Mouse (Mus musculus): Measurements from ENCODE around the gene Gm10401. TPM values are rescaled to one million over a fixed set of nuclear protein-coding genes. Genes with fewer than 3 reads are reported as not detected.

Gm10401 gene
- polyA plus RNA-seq, 1 experiment = not detected

GRCm38 (mm10) chr5:115099991-115100390 is 1.9 kb upstream of the Gm10401 start:
- Histone ChIP-seq H3K27ac (ENCODE audit: control insufficient read depth, insufficient read depth, low read depth, low read length) (no peak overlapping the region), H3K36me3 (ENCODE audit: control insufficient read depth, insufficient read depth, low read length) (peaks cover 2% of the 10 kb centered on the region; the same call in 1 of the 2 replicates), H3K27me3 (ENCODE audit: control insufficient read depth, insufficient read depth, low read length) (no peaks in the 10 kb centered on the region), H3K4me3 (ENCODE audit: control insufficient read depth, low read depth, low read length) (no peak overlapping the region), H3K4me1 (ENCODE audit: control insufficient read depth, insufficient read depth, low read length) (no peaks in the 10 kb centered on the region)
- TF ChIP-seq CTCF (IDR thresholded peaks at IDR 0.05; ENCODE audit: control insufficient read depth, insufficient read depth, insufficient replicate concordance, low read depth, low read length) (no peak), POLR2A (IDR thresholded peaks at IDR 0.05; ENCODE audit: control insufficient read depth, low read depth, low read length) (no peak)

GRCm38 (mm10) chr5:115099530-115099929 is 1.4 kb upstream of the Gm10401 start:
- TF ChIP-seq POLR2A (IDR thresholded peaks at IDR 0.05; ENCODE audit: control insufficient read depth, low read depth, low read length) (no peak), CTCF (IDR thresholded peaks at IDR 0.05; ENCODE audit: control insufficient read depth, insufficient read depth, insufficient replicate concordance, low read depth, low read length) (no peak)

DNA sequence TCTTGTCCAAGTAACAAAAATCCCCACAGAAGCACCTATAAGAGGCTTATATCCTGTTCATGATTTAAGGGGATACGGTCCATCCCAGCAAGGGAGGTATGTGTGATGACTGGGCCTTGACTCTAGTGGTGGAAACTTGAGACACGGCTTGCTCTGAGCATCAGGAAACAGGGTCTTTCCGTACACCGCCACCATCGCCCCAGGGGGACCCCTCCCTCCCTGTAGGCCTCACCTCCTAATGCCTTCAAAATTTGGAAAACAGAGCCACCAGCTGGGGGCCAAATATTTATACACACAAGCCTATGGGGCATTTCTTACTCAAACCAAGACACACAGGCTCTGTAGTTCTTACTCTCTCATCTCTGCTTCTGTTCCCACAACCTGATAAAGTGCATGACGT is 6.3 kb downstream of the Gm10401 start:
- Histone ChIP-seq H3K4me3 (ENCODE audit: control insufficient read depth, low read depth, low read length) (no peak overlapping the region), H3K27me3 (ENCODE audit: control insufficient read depth, insufficient read depth, low read length) (no peaks in the 10 kb centered on the region), H3K36me3 (ENCODE audit: control insufficient read depth, insufficient read depth, low read length) (peaks cover 7% of the 10 kb centered on the region), H3K4me1 (ENCODE audit: control insufficient read depth, insufficient read depth, low read length) (no peaks in the 10 kb centered on the region), H3K27ac (ENCODE audit: control insufficient read depth, insufficient read depth, low read depth, low read length) (no peak overlapping the region)
- TF ChIP-seq CTCF (IDR thresholded peaks at IDR 0.05; ENCODE audit: control insufficient read depth, insufficient read depth, insufficient replicate concordance, low read depth, low read length) (no peak), POLR2A (IDR thresholded peaks at IDR 0.05; ENCODE audit: control insufficient read depth, low read depth, low read length) (no peak)

More at GRCm38 (mm10) chr5:115099530-115099929, 1.4 kb upstream of the Gm10401 start:
- Histone ChIP-seq H3K27me3 (ENCODE audit: control insufficient read depth, insufficient read depth, low read length) (no peaks in the 10 kb centered on the region), H3K27ac (ENCODE audit: control insufficient read depth, insufficient read depth, low read depth, low read length) (no peak overlapping the region), H3K36me3 (ENCODE audit: control insufficient read depth, insufficient read depth, low read length) (peaks cover 4% of the 10 kb centered on the region; the same call in 1 of the 2 replicates), H3K4me3 (ENCODE audit: control insufficient read depth, low read depth, low read length) (no peak overlapping the region), H3K4me1 (ENCODE audit: control insufficient read depth, insufficient read depth, low read length) (no peaks in the 10 kb centered on the region)

GRCm38 (mm10) chr5:115091015-115091414 is 7.1 kb downstream of the Gm10401 start:
- Histone ChIP-seq H3K4me1 (ENCODE audit: control insufficient read depth, insufficient read depth, low read length) (no peaks in the 10 kb centered on the region), H3K4me3 (ENCODE audit: control insufficient read depth, low read depth, low read length) (no peak overlapping the region), H3K36me3 (ENCODE audit: control insufficient read depth, insufficient read depth, low read length) (peaks cover 6% of the 10 kb centered on the region), H3K27me3 (ENCODE audit: control insufficient read depth, insufficient read depth, low read length) (no peaks in the 10 kb centered on the region), H3K27ac (ENCODE audit: control insufficient read depth, insufficient read depth, low read depth, low read length) (no peak overlapping the region)
- no peak for TF ChIP-seq CTCF (IDR thresholded peaks at IDR 0.05; ENCODE audit: control insufficient read depth, insufficient read depth, insufficient replicate concordance, low read depth, low read length)
- no peak for TF ChIP-seq POLR2A (IDR thresholded peaks at IDR 0.05; ENCODE audit: control insufficient read depth, low read depth, low read length)

GRCm38 (mm10) chr5:115089592-115090268 is 8.4 kb downstream of the Gm10401 start:
- Histone ChIP-seq H3K36me3 (ENCODE audit: control insufficient read depth, insufficient read depth, low read length) (peaks cover 6% of the 10 kb centered on the region), H3K27me3 (ENCODE audit: control insufficient read depth, insufficient read depth, low read length) (no peaks in the 10 kb centered on the region), H3K27ac (ENCODE audit: control insufficient read depth, insufficient read depth, low read depth, low read length) (no peak overlapping the region), H3K4me1 (ENCODE audit: control insufficient read depth, insufficient read depth, low read length) (no peaks in the 10 kb centered on the region), H3K4me3 (ENCODE audit: control insufficient read depth, low read depth, low read length) (no peak overlapping the region)
- no peak for TF ChIP-seq CTCF (IDR thresholded peaks at IDR 0.05; ENCODE audit: control insufficient read depth, insufficient read depth, insufficient replicate concordance, low read depth, low read length)
- no peak for TF ChIP-seq POLR2A (IDR thresholded peaks at IDR 0.05; ENCODE audit: control insufficient read depth, low read depth, low read length)

- Histone ChIP-seq H3K4me1 (ENCODE audit: control insufficient read depth, insufficient read depth, low read length) (no peaks in the 10 kb centered on the region), H3K27ac (ENCODE audit: control insufficient read depth, insufficient read depth, low read depth, low read length) (no peak overlapping the region), H3K4me3 (ENCODE audit: control insufficient read depth, low read depth, low read length) (no peak overlapping the region), H3K36me3 (ENCODE audit: control insufficient read depth, insufficient read depth, low read length) (peaks cover 7% of the 10 kb centered on the region), H3K27me3 (ENCODE audit: control insufficient read depth, insufficient read depth, low read length) (no peaks in the 10 kb centered on the region)
- TF ChIP-seq CTCF (IDR thresholded peaks at IDR 0.05; ENCODE audit: control insufficient read depth, insufficient read depth, insufficient replicate concordance, low read depth, low read length) (no peak), POLR2A (IDR thresholded peaks at IDR 0.05; ENCODE audit: control insufficient read depth, low read depth, low read length) (no peak)
Observed at GRCm38 (mm10) chr5:115085675-115086074, 12.4 kb downstream of the Gm10401 start.

GRCm38 (mm10) chr5:115083492-115083891 is 14.6 kb downstream of the Gm10401 start:
- TF ChIP-seq POLR2A (IDR thresholded peaks at IDR 0.05; ENCODE audit: control insufficient read depth, low read depth, low read length) (no peak), CTCF (IDR thresholded peaks at IDR 0.05; ENCODE audit: control insufficient read depth, insufficient read depth, insufficient replicate concordance, low read depth, low read length) (no peak)

More at GRCm38 (mm10) chr5:115083492-115083891, 14.6 kb downstream of the Gm10401 start:
- H3K4me3 ChIP-seq (ENCODE audit: control insufficient read depth, low read depth, low read length) = no peak overlapping the region
- H3K27ac ChIP-seq (ENCODE audit: control insufficient read depth, insufficient read depth, low read depth, low read length) = no peak overlapping the region
- H3K36me3 ChIP-seq (ENCODE audit: control insufficient read depth, insufficient read depth, low read length) = peaks cover 6% of the 10 kb centered on the region
- H3K4me1 ChIP-seq (ENCODE audit: control insufficient read depth, insufficient read depth, low read length) = no peaks in the 10 kb centered on the region
- H3K27me3 ChIP-seq (ENCODE audit: control insufficient read depth, insufficient read depth, low read length) = no peaks in the 10 kb centered on the region

All from testis, adult 2 months (tissue).